Mouse (Mus musculus) midbrain, embryonic 13.5 days (tissue): Measurements from ENCODE around the gene D430042O09Rik. TPM values are rescaled to one million over a fixed set of nuclear protein-coding genes. Genes with fewer than 3 reads are reported as not detected.

Experiments used
- ATAC-seq: fragments of 200-750 bp; cut with Nextera tagmentation; 2 replicates; pipeline ENCODE4 v1.8.0; 2017; ENCODE audit warnings: mild to moderate bottlenecking, moderate TSS enrichment, moderate library complexity
- H3K27ac ChIP-seq: fragments of 300-500 bp; sonication (generic); 2 replicates; pipeline ENCODE4 v1.5.1; 2015; ENCODE audit warnings: inconsistent platforms, mild to moderate bottlenecking, moderate library complexity
- H3K27me3 ChIP-seq: fragments of 300-500 bp; sonication (generic); 2 replicates; pipeline ENCODE4 v1.6.1; 2015; ENCODE audit warnings: mild to moderate bottlenecking, inconsistent platforms
- H3K36me3 ChIP-seq: fragments of 300-500 bp; sonication (generic); 2 replicates; pipeline ENCODE4 v1.6.1; 2015; ENCODE audit warnings: mild to moderate bottlenecking, inconsistent platforms
- H3K4me1 ChIP-seq: fragments of 300-500 bp; sonication (generic); replicated peaks from 2 replicates; pipeline ENCODE4 v1.6.1; 2015; ENCODE audit warnings: inconsistent platforms
- H3K4me2 ChIP-seq: fragments of 300-500 bp; sonication (generic); replicated peaks from 2 replicates; pipeline ENCODE4 v1.6.1; 2015; ENCODE audit warnings: moderate library complexity, mild to moderate bottlenecking, inconsistent platforms
- H3K4me3 ChIP-seq: fragments of 300-500 bp; sonication (generic); replicated peaks from 2 replicates; pipeline ENCODE4 v1.5.1; 2015; ENCODE audit warnings: mild to moderate bottlenecking, inconsistent platforms
- H3K9ac ChIP-seq: fragments of 300-500 bp; sonication (generic); replicated peaks from 2 replicates; pipeline ENCODE4 v1.6.1; 2015; ENCODE audit warnings: mild to moderate bottlenecking, inconsistent platforms
- H3K9me3 ChIP-seq: fragments of 300-500 bp; sonication (generic); 2 replicates; pipeline ENCODE4 v1.6.1; 2016; ENCODE audit warnings: mild to moderate bottlenecking, inconsistent platforms
- WGBS: fragments of 180-500 bp; shearing (Covaris S2); methylation state at CpG from one replicate; pipeline ENCODE4 v1.1.7; 2015; 5-methylcytosine and 5-hydroxymethylcytosine counted together
- polyA plus RNA-seq: library from polyadenylated mRNA; unstranded; fragments of >200 nt; fragmentation: Nextera tagmentation; extraction: Ambion mirVana; gene quantifications from 2 replicates; pipeline ENCODE4 v1.2.1, GENCODE M21; 2015

The D430042O09Rik gene
- 7.5 and 9.2 TPM in 2 replicates for polyA plus RNA-seq

- under 1% methylated on average over 45 of the region's 45 CpGs for WGBS
- peak; percentile 98 for ATAC-seq
- Histone ChIP-seq H3K36me3 (peaks cover 17% of the 10 kb centered on the region), H3K9me3 (no peaks in the 10 kb centered on the region), H3K4me3 (peak within 1 kb of the TSS; percentile 87), H3K4me2 (peak within 1 kb of the TSS; percentile 86), H3K27me3 (no peaks in the 10 kb centered on the region), H3K9ac (peak within 1 kb of the TSS; percentile 94), H3K4me1 (peaks cover 43% of the 10 kb centered on the region), H3K27ac (peak within 1 kb of the TSS; percentile 92)
Measured at GRCm38 (mm10) chr7:125707593-125708022, at the start of gene D430042O09Rik, which contains the start of gene Gtf3c1. D430042O09Rik (plus strand) TSS chr7:125707888. Gtf3c1 (minus strand) TSS chr7:125707780.

GRCm38 (mm10) chr7:125663654-125664053 lies 44.0 kb upstream of the D430042O09Rik start:
- H3K4me2 ChIP-seq = no peak overlapping the region
- H3K9me3 ChIP-seq = no peaks in the 10 kb centered on the region
- WGBS = 86% methylated on average over 3 of the region's 3 CpGs
- no peaks in the 10 kb centered on the region for H3K27me3 ChIP-seq
- H3K27ac ChIP-seq = no peak overlapping the region
- no peak for ATAC-seq
- no peaks in the 10 kb centered on the region for H3K4me1 ChIP-seq
- H3K4me3 ChIP-seq = no peak overlapping the region
- H3K36me3 ChIP-seq = peaks cover 98% of the 10 kb centered on the region
- H3K9ac ChIP-seq = no peak overlapping the region

DNA sequence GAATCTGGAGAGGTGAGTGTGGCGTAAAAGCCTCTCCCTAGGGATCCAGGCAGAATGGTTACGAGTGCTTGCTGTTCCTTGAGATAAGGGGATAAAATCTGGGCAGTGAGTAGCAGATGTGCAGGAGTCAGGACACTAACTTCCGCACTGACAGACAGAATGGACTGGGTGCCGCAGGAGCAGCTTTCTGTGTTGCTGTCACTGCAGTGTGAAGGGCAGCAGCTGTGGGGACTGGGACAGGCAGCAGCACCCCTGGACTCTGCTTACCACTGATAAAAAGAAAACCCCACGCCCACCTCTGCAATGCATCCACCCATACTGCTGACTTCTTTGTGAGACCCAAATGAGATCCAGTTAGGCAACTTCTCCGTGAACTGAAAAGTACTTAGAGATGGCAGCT lies 36.8 kb upstream of the D430042O09Rik start:
- ATAC-seq = no peak
- Histone ChIP-seq H3K4me3 (no peak overlapping the region), H3K36me3 (peaks cover 99% of the 10 kb centered on the region), H3K4me2 (no peak overlapping the region), H3K27me3 (no peaks in the 10 kb centered on the region), H3K9ac (no peak overlapping the region), H3K9me3 (no peaks in the 10 kb centered on the region), H3K4me1 (no peaks in the 10 kb centered on the region), H3K27ac (no peak overlapping the region)
- WGBS = 90% methylated on average over 6 of the region's 6 CpGs

DNA sequence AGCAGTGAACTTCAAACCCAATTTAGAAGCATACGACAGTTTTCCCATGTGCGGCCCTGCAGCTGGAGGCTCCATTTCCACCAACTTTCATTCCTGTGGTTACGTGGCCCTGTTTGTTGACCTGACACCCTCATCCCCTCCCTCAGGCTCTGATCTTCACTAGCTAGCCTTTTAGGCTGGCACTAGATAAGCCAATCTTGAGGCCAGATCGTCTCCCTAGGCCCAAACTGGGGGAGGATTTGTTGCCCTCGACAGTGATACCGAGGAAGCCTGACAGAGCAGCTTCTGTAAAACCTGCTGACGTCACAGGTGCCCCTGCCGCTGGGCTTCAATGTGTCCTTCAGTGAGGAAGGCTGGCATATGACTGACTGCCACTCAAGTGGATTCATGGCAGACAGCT lies 36.3 kb upstream of the D430042O09Rik start:
- H3K36me3 ChIP-seq = peaks cover 99% of the 10 kb centered on the region
- 92% methylated on average over 8 of the region's 8 CpGs for WGBS
- no peak overlapping the region for H3K9ac ChIP-seq
- H3K9me3 ChIP-seq = no peaks in the 10 kb centered on the region
- H3K27me3 ChIP-seq = no peaks in the 10 kb centered on the region
- H3K4me3 ChIP-seq = no peak overlapping the region
- H3K4me1 ChIP-seq = no peaks in the 10 kb centered on the region
- H3K4me2 ChIP-seq = no peak overlapping the region
- ATAC-seq = no peak
- no peak overlapping the region for H3K27ac ChIP-seq

DNA sequence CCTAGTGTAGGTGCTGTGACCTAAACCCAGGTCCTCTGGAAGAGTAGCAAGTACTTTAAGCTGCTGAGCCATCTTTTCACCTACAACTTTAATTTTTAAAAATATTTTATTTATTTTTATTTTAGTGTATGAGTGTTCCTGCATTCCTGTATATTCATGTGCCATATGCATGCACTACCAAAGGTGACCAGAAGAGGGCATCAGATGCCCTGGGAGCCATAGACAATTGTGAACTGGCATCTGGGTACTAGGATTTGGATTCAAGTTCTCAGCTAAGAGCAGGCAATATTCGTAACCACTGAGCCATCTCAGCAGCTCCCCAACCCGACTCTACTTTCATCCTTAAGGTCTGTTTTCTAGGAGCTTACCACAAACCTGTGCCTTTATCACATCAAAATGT lies 32.8 kb upstream of the D430042O09Rik start:
- Histone ChIP-seq H3K4me1 (0 out of 2 replicates have a peak, but pooled peaks cover 5% of the 10 kb centered on the region), H3K4me3 (no peak overlapping the region), H3K9me3 (no peaks in the 10 kb centered on the region), H3K36me3 (peaks cover 100% of the 10 kb centered on the region), H3K9ac (no peak overlapping the region), H3K4me2 (no peak overlapping the region), H3K27me3 (no peaks in the 10 kb centered on the region), H3K27ac (no peak overlapping the region)
- no peak for ATAC-seq
- WGBS = 88% methylated on average over 2 of the region's 2 CpGs

DNA sequence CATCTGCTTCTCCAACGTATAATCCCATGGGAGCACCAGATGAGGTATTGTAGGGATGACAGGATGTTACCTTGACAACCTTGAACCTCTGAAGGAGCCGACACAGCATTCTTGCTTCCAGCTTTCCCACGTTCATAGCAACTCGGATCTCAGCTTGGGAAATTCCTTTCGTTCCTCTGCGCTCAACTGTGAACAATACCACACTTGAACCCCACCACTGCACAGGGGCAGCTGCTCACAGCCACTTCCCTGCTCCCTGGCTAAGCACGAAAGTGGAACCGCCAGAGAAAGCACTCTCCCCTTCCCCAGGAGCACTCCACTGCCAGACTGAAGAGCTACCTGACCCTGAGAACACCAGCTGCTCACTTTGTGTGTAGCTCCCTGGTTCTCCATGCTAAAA lies 28.9 kb upstream of the D430042O09Rik start:
- 50% methylated on average over 8 of the region's 8 CpGs for WGBS
- Histone ChIP-seq H3K9ac (no peak overlapping the region), H3K4me1 (0 out of 2 replicates have a peak, but pooled peaks cover 5% of the 10 kb centered on the region), H3K9me3 (no peaks in the 10 kb centered on the region), H3K4me2 (no peak overlapping the region), H3K27ac (peak overlapping the region; percentile 44; the same call in 1 of the 2 replicates), H3K4me3 (no peak overlapping the region), H3K27me3 (no peaks in the 10 kb centered on the region), H3K36me3 (peaks cover 91% of the 10 kb centered on the region)
- 0 out of 2 replicates have a peak, but pooled peaks have one; percentile 43 for ATAC-seq

DNA sequence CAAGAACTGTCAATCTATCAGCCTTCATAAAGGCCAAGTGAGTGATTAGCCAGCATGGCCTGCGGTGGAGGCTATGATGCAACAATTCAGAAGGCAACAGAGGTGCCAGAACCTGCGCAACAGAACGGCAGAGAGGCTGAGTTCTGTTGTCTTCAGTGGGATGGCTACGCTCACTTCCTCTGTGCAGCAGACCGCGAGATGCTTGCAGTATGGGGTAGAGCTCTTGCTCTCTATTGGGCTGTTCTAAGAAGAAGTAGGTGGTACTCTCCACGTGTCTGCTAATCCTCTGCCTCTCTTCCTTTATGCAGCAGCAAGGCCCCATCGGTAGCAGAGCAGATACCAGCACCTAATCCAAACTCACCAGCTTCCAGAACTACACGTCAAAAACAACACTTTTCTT lies 27.8 kb upstream of the D430042O09Rik start:
- Histone ChIP-seq H3K9ac (no peak overlapping the region), H3K4me1 (0 out of 2 replicates have a peak, but pooled peaks cover 5% of the 10 kb centered on the region), H3K4me2 (no peak overlapping the region), H3K4me3 (no peak overlapping the region), H3K27me3 (no peaks in the 10 kb centered on the region), H3K27ac (no peak overlapping the region), H3K9me3 (no peaks in the 10 kb centered on the region), H3K36me3 (peaks cover 83% of the 10 kb centered on the region)
- 60% methylated on average over 9 of the region's 9 CpGs for WGBS
- no peak for ATAC-seq

- ATAC-seq = no peak
- no peak overlapping the region for H3K4me2 ChIP-seq
Measured at GRCm38 (mm10) chr7:125690516-125690915, 17.2 kb upstream of the D430042O09Rik start.

DNA sequence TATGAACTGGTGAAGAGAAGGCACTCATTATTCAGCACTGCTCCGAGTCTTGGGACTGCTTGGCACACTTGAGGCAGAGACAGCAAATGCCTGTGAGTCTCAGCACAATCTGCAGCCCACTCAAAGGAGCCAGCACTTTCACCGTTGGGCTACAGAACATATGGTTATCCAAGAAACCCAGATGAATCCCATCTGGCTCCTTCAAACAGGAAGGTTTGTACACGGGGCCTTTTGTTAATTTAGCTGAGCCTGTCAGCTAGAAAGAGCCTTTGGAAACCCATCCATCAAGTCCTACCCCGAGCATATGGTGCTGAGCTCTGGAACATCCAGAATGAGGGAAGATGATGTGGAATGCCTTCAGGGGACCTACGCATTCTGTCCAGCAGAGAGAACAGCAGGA lies 13.6 kb upstream of the D430042O09Rik start:
- Histone ChIP-seq H3K4me2 (no peak overlapping the region), H3K27ac (no peak overlapping the region), H3K4me3 (no peak overlapping the region), H3K27me3 (no peaks in the 10 kb centered on the region), H3K9ac (no peak overlapping the region; the same call in 1 of the 2 replicates), H3K4me1 (no peaks in the 10 kb centered on the region), H3K36me3 (peaks cover 99% of the 10 kb centered on the region), H3K9me3 (peaks cover 5% of the 10 kb centered on the region; the same call in 1 of the 2 replicates)
- 89% methylated on average over 5 of the region's 5 CpGs for WGBS
- no peak for ATAC-seq

More at GRCm38 (mm10) chr7:125690516-125690915, 17.2 kb upstream of the D430042O09Rik start:
- H3K27me3 ChIP-seq = no peaks in the 10 kb centered on the region
- H3K4me3 ChIP-seq = no peak overlapping the region
- no peaks in the 10 kb centered on the region for H3K9me3 ChIP-seq
- peaks cover 87% of the 10 kb centered on the region for H3K36me3 ChIP-seq
- H3K27ac ChIP-seq = no peak overlapping the region
- no peak overlapping the region for H3K9ac ChIP-seq
- WGBS = 99% methylated on average over 4 of the region's 4 CpGs
- no peaks in the 10 kb centered on the region for H3K4me1 ChIP-seq

DNA sequence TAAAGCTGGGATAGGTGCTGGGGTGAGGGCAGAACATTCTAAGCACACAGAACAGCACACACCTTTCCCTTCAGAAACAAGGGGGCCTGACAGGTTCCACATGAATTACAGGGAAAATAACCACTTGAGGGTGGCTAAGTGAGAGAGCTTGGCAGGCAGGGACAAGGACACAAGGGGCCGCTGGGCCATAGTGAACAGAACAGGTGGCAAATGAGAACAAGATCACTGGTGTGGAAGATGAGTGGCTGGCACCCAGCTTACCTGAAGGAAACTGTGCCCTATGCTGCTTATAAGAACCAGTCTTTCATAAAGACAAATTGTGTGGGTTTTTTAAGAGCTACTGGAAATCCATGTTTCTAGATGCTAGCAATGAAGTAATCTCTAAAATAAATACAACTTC lies 4.9 kb upstream of the D430042O09Rik start:
- Histone ChIP-seq H3K4me2 (no peak overlapping the region), H3K4me1 (peaks cover 27% of the 10 kb centered on the region), H3K36me3 (peaks cover 64% of the 10 kb centered on the region), H3K9me3 (peaks cover 5% of the 10 kb centered on the region; the same call in 1 of the 2 replicates), H3K27me3 (no peaks in the 10 kb centered on the region), H3K27ac (no peak overlapping the region), H3K9ac (no peak overlapping the region), H3K4me3 (no peak overlapping the region)
- ATAC-seq = no peak
- WGBS = 100% methylated on average over 1 of the region's 1 CpGs

- Histone ChIP-seq H3K27ac (peak overlapping the region; percentile 92), H3K4me2 (peak overlapping the region; percentile 86), H3K36me3 (peaks cover 21% of the 10 kb centered on the region), H3K9ac (peak overlapping the region; percentile 94), H3K27me3 (no peaks in the 10 kb centered on the region), H3K4me3 (peak overlapping the region; percentile 87), H3K4me1 (peaks cover 43% of the 10 kb centered on the region), H3K9me3 (no peaks in the 10 kb centered on the region)
- 0% methylated on average over 24 of the region's 24 CpGs for WGBS
- ATAC-seq = peak; percentile 87
Measured at GRCm38 (mm10) chr7:125707186-125707585, 502 bp upstream of the D430042O09Rik start.

GRCm38 (mm10) chr7:125708100-125708499 lies 412 bp downstream of the D430042O09Rik start:
- no peaks in the 10 kb centered on the region for H3K9me3 ChIP-seq
- H3K4me3 ChIP-seq = peak overlapping the region; percentile 87
- peaks cover 12% of the 10 kb centered on the region for H3K36me3 ChIP-seq
- peak overlapping the region; percentile 68 for H3K27ac ChIP-seq
- peaks cover 43% of the 10 kb centered on the region for H3K4me1 ChIP-seq
- ATAC-seq = no peak
- no peaks in the 10 kb centered on the region for H3K27me3 ChIP-seq
- H3K4me2 ChIP-seq = peak overlapping the region; percentile 86
- under 1% methylated on average over 15 of the region's 15 CpGs for WGBS
- H3K9ac ChIP-seq = peak overlapping the region; percentile 81
